Mouse (Mus musculus) embryonic facial prominence, embryonic 14.5 days (tissue): ENCODE results near the gene Rpl21. TPM values are rescaled to one million over a fixed set of nuclear protein-coding genes. Genes with fewer than 3 reads are reported as not detected.

Experiments
- ATAC-seq: fragments of 200-750 bp; cut with Nextera tagmentation; 2 replicates; pipeline ENCODE4 v1.8.0; 2017; ENCODE audit warnings: low read depth, moderate number of reproducible peaks, moderate TSS enrichment
- DNase-seq: peaks from one replicate; pipeline ENCODE4 v3.0.0-alpha.2; 2015; ENCODE audit warnings: low spot score
- H3K27ac ChIP-seq: fragments of 300-500 bp; sonication (generic); replicated peaks from 2 replicates; pipeline ENCODE4 v1.5.1; 2014; ENCODE audit warnings: low read depth, mild to moderate bottlenecking, low read length, moderate library complexity
- H3K27me3 ChIP-seq: fragments of 300-500 bp; sonication (generic); replicated peaks from 2 replicates; pipeline ENCODE4 v1.6.1; 2014; ENCODE audit warnings: low read length; ENCODE audit not compliant: control insufficient read depth, insufficient read depth
- H3K36me3 ChIP-seq: fragments of 300-500 bp; sonication (generic); 2 replicates; pipeline ENCODE4 v1.6.1; 2014; ENCODE audit warnings: low read length, mixed read lengths; ENCODE audit not compliant: control insufficient read depth, insufficient read depth
- H3K4me1 ChIP-seq: fragments of 300-500 bp; sonication (generic); 2 replicates; pipeline ENCODE4 v1.6.1; 2014; ENCODE audit warnings: antibody characterized with exemption, low read length; ENCODE audit not compliant: control insufficient read depth, insufficient read depth
- H3K4me2 ChIP-seq: fragments of 300-500 bp; sonication (generic); 2 replicates; pipeline ENCODE4 v1.6.1; 2014; ENCODE audit warnings: low read depth, mild to moderate bottlenecking, low read length, moderate library complexity, mixed read lengths
- H3K4me3 ChIP-seq: fragments of 300-500 bp; sonication (generic); 2 replicates; pipeline ENCODE4 v1.5.1; 2014; ENCODE audit warnings: low read depth, mild to moderate bottlenecking, low read length
- H3K9ac ChIP-seq: fragments of 300-500 bp; sonication (generic); 2 replicates; pipeline ENCODE4 v1.6.1; 2014; ENCODE audit warnings: low read depth, mild to moderate bottlenecking, low read length, moderate library complexity, mixed read lengths
- H3K9me3 ChIP-seq: fragments of 300-500 bp; sonication (generic); 2 replicates; pipeline ENCODE4 v1.6.1; 2016; ENCODE audit warnings: low read length; ENCODE audit not compliant: control insufficient read depth
- WGBS: fragments of 180-500 bp; shearing (Covaris S2); extraction: QIAGEN DNeasy Blood & Tissue Kit; methylation state at CpG from one replicate; pipeline ENCODE4 v1.1.7; 2014; 5-methylcytosine and 5-hydroxymethylcytosine counted together
- polyA plus RNA-seq: library from polyadenylated mRNA; unstranded; fragments of >200 nt; fragmentation: Nextera tagmentation; extraction: Ambion mirVana; gene quantifications from 2 replicates; pipeline ENCODE4 v1.2.1, GENCODE M21; 2014

Rpl21 gene
- polyA plus RNA-seq, 1 experiment from 2014 or later, result 723 TPM

GRCm38 (mm10) chr5:146817583-146817982, 15.1 kb upstream of the Rpl21 start:
- no peak overlapping the region for H3K27ac ChIP-seq
- no peak overlapping the region for H3K4me2 ChIP-seq
- no peak for ATAC-seq
- no peak for DNase-seq
- no peaks in the 10 kb centered on the region for H3K9me3 ChIP-seq
- H3K4me3 ChIP-seq, result no peak overlapping the region
- no peaks in the 10 kb centered on the region for H3K27me3 ChIP-seq
- H3K9ac ChIP-seq, result no peak overlapping the region
- WGBS, result 83% methylated on average over 8 of the region's 8 CpGs
- no peaks in the 10 kb centered on the region for H3K4me1 ChIP-seq
- no peaks in the 10 kb centered on the region for H3K36me3 ChIP-seq

GRCm38 (mm10) chr5:146818906-146819623, 13.6 kb upstream of the Rpl21 start:
- no peak for DNase-seq
- WGBS, result 77% methylated on average over 8 of the region's 8 CpGs

DNA sequence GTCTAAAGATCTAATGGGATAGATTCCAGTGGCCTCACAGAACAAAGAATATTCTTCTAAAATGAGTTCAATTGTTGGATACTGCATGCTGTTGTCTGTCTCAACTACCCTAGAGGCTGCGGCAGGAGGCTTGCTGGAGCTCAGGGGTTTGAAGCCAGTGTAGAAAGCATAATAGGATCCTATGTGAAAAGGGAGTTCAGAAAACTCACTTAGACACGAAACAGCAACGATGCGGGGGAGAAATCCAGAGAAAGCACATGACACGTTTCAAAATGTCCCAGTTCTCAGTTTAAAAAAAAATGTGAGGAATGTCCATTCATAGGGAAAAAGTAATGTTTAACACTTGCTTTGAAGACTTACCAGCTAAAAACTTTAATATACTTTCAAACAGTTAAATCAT, 9.7 kb upstream of the Rpl21 start:
- no peak overlapping the region for H3K4me2 ChIP-seq

More at GRCm38 (mm10) chr5:146818906-146819623, 13.6 kb upstream of the Rpl21 start:
- Histone ChIP-seq H3K27me3 (no peaks in the 10 kb centered on the region), H3K9me3 (no peaks in the 10 kb centered on the region), H3K4me1 (no peaks in the 10 kb centered on the region), H3K36me3 (no peaks in the 10 kb centered on the region), H3K4me2 (no peak overlapping the region), H3K9ac (no peak overlapping the region), H3K27ac (no peak overlapping the region), H3K4me3 (no peak overlapping the region)
- no peak for ATAC-seq

DNA sequence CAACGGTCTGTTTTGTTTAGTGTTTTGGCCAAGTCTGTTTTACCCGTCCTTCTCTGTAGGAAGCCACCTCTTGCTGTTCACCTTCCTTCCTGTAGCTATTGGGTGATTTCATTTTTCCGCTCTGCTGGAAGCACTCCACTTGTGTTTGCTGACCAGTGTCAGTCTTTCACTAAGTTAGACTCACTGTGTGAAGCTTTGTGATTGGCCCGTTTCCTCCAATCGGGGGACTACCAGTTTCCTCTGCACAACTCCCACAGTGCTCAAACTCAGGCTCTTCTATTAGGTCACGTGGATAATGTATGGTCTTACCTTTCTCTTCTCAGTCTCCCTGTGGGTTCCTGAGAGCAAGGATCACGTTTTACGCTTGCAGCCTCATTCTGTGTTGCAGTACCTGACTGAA, 3.2 kb upstream of the Rpl21 start:
- Histone ChIP-seq H3K4me1 (peaks cover 10% of the 10 kb centered on the region; the same call in 1 of the 2 replicates), H3K9me3 (no peaks in the 10 kb centered on the region)

More for the DNA sequence above, 9.7 kb upstream of the Rpl21 start:
- 75% methylated on average over 5 of the region's 5 CpGs for WGBS
- Histone ChIP-seq H3K4me3 (no peak overlapping the region), H3K9me3 (no peaks in the 10 kb centered on the region), H3K4me1 (no peaks in the 10 kb centered on the region), H3K27me3 (no peaks in the 10 kb centered on the region), H3K36me3 (no peaks in the 10 kb centered on the region), H3K9ac (no peak overlapping the region), H3K27ac (no peak overlapping the region)
- ATAC-seq, result no peak
- DNase-seq, result no peak

GRCm38 (mm10) chr5:146832435-146832768, 288 bp upstream of the Rpl21 start:
- Histone ChIP-seq H3K9me3 (no peaks in the 10 kb centered on the region), H3K27me3 (no peaks in the 10 kb centered on the region), H3K36me3 (peaks cover 35% of the 10 kb centered on the region), H3K9ac (peak overlapping the region; percentile 97), H3K27ac (peak overlapping the region; percentile 88), H3K4me3 (peak overlapping the region; percentile 97), H3K4me2 (peak overlapping the region; percentile 91), H3K4me1 (peaks cover 10% of the 10 kb centered on the region; the same call in 1 of the 2 replicates)
- DNase-seq (no peak), ATAC-seq (peak; percentile 3; the same call in 1 of the 2 replicates)
- 53% methylated on average over 7 of the region's 7 CpGs for WGBS

More for the DNA sequence above, 3.2 kb upstream of the Rpl21 start:
- H3K27me3 ChIP-seq, result no peaks in the 10 kb centered on the region
- H3K9ac ChIP-seq, result no peak overlapping the region
- ATAC-seq, result no peak
- H3K27ac ChIP-seq, result no peak overlapping the region
- WGBS, result 44% methylated on average over 8 of the region's 8 CpGs
- H3K4me2 ChIP-seq, result no peak overlapping the region
- DNase-seq, result peak; percentile 5
- H3K36me3 ChIP-seq, result peaks cover 6% of the 10 kb centered on the region
- H3K4me3 ChIP-seq, result no peak overlapping the region

- H3K9ac ChIP-seq, result peak overlapping the region; percentile 97
- H3K4me2 ChIP-seq, result peak overlapping the region; percentile 91
- ATAC-seq (no peak), DNase-seq (no peak)
- H3K4me3 ChIP-seq, result peak overlapping the region; percentile 97
- H3K27ac ChIP-seq, result peak overlapping the region; percentile 88
- H3K9me3 ChIP-seq, result no peaks in the 10 kb centered on the region
- WGBS, result 17% methylated on average over 8 of the region's 8 CpGs
- H3K36me3 ChIP-seq, result peaks cover 48% of the 10 kb centered on the region
- no peaks in the 10 kb centered on the region for H3K27me3 ChIP-seq
- H3K4me1 ChIP-seq, result peaks cover 10% of the 10 kb centered on the region; the same call in 1 of the 2 replicates
Measured at GRCm38 (mm10) chr5:146833673-146834201, 1.0 kb downstream of the Rpl21 start.

GRCm38 (mm10) chr5:146834959-146835358, 2.3 kb downstream of the Rpl21 start:
- Histone ChIP-seq H3K4me1 (peaks cover 10% of the 10 kb centered on the region; the same call in 1 of the 2 replicates), H3K4me2 (no peak overlapping the region), H3K9me3 (no peaks in the 10 kb centered on the region), H3K4me3 (no peak overlapping the region), H3K27me3 (no peaks in the 10 kb centered on the region), H3K9ac (no peak overlapping the region), H3K36me3 (peaks cover 52% of the 10 kb centered on the region), H3K27ac (no peak overlapping the region)
- WGBS, result 86% methylated on average over 8 of the region's 8 CpGs
- ATAC-seq (no peak), DNase-seq (no peak)

- Histone ChIP-seq H3K4me3 (no peak overlapping the region), H3K27me3 (no peaks in the 10 kb centered on the region), H3K4me2 (no peak overlapping the region), H3K4me1 (peaks cover 10% of the 10 kb centered on the region; the same call in 1 of the 2 replicates), H3K27ac (no peak overlapping the region), H3K9ac (no peak overlapping the region), H3K9me3 (no peaks in the 10 kb centered on the region), H3K36me3 (peaks cover 52% of the 10 kb centered on the region)
- no peak for ATAC-seq
- WGBS, result 59% methylated on average over 7 of the region's 7 CpGs
- DNase-seq, result no peak
Measured at GRCm38 (mm10) chr5:146837967-146838720, 5.5 kb downstream of the Rpl21 start.
